Mouse (Mus musculus) small intestine, adult 2 months (tissue): Measurements from ENCODE around the gene 1810049J17Rik.

Source experiments
- CTCF ChIP-seq: fragments of 200-500 bp; IDR thresholded peaks from 2 replicates; pipeline ENCODE4 v1.5.1; 2012; ENCODE audit warnings: low read depth, mild to moderate bottlenecking, control low read depth, inconsistent platforms, low read length, moderate library complexity, mixed read lengths; ENCODE audit not compliant: insufficient replicate concordance, insufficient read length; ENCODE audit errors: extremely low read depth
- POLR2A ChIP-seq: fragments of 200-500 bp; IDR thresholded peaks from 2 replicates; pipeline ENCODE4 v1.6.1; 2012; ENCODE audit warnings: low read depth, mild to moderate bottlenecking, control low read depth, inconsistent platforms, low read length, moderate library complexity

- no peak for TF ChIP-seq POLR2A
- no peak for TF ChIP-seq CTCF
Observed at GRCm38 (mm10) chr15:12351470-12351869, 29.8 kb upstream of the 1810049J17Rik start.
